Mouse (Mus musculus) forebrain, embryonic 16.5 days (tissue): ENCODE measurements around the gene Cars2. TPM values are rescaled to one million over a fixed set of nuclear protein-coding genes. Genes with fewer than 3 reads are reported as not detected.
"Not testable (repeated sequence)": the region's sequence is repeated elsewhere in the genome, so short reads cannot be mapped to it uniquely, and the experiment has no call there.

ENCODE experiments used
- ATAC-seq: fragments of 200-750 bp; cut with Nextera tagmentation; 2 replicates; pipeline ENCODE4 v1.8.0; 2017; ENCODE audit warnings: mild to moderate bottlenecking, moderate library complexity
- H3K27ac ChIP-seq: fragments of 300-500 bp; sonication (generic); 2 replicates; pipeline ENCODE4 v1.5.1; 2014; ENCODE audit warnings: low read length, control low read depth
- H3K27me3 ChIP-seq: fragments of 300-500 bp; sonication (generic); replicated peaks from 2 replicates; pipeline ENCODE4 v1.6.1; 2014; ENCODE audit warnings: low read length; ENCODE audit not compliant: control insufficient read depth, insufficient read depth
- H3K36me3 ChIP-seq: fragments of 300-500 bp; sonication (generic); 2 replicates; pipeline ENCODE4 v1.6.1; 2014; ENCODE audit not compliant: control insufficient read depth, insufficient read depth
- H3K4me1 ChIP-seq: fragments of 300-500 bp; sonication (generic); replicated peaks from 2 replicates; pipeline ENCODE4 v1.6.1; 2014; ENCODE audit warnings: low read length; ENCODE audit not compliant: control insufficient read depth, insufficient read depth
- H3K4me2 ChIP-seq: fragments of 300-500 bp; sonication (generic); 2 replicates; pipeline ENCODE4 v1.6.1; 2014; ENCODE audit warnings: mild to moderate bottlenecking, low read length, control low read depth
- H3K4me3 ChIP-seq: fragments of 300-500 bp; sonication (generic); replicated peaks from 2 replicates; pipeline ENCODE4 v1.5.1; 2014; ENCODE audit warnings: mild to moderate bottlenecking, low read length, control low read depth
- H3K9ac ChIP-seq: fragments of 300-500 bp; sonication (generic); replicated peaks from 2 replicates; pipeline ENCODE4 v1.6.1; 2014; ENCODE audit warnings: low read depth, low read length, control low read depth
- H3K9me3 ChIP-seq: fragments of 300-500 bp; sonication (generic); 2 replicates; pipeline ENCODE4 v1.6.1; 2016; ENCODE audit warnings: low read length; ENCODE audit not compliant: control insufficient read depth
- WGBS: fragments of 180-500 bp; shearing (Covaris S2); extraction: QIAGEN DNeasy Blood & Tissue Kit; methylation state at CpG from one replicate; pipeline ENCODE4 v1.1.7; 2014; 5-methylcytosine and 5-hydroxymethylcytosine counted together
- polyA plus RNA-seq: library from polyadenylated mRNA; unstranded; fragments of >200 nt; fragmentation: Nextera tagmentation; extraction: Ambion mirVana; gene quantifications from 2 replicates; pipeline ENCODE4 v1.2.1, GENCODE M21; 2015

Cars2 gene
- polyA plus RNA-seq, 1 experiment from 2014 or later: 34.1 TPM

- H3K9me3 ChIP-seq: no peaks in the 10 kb centered on the region
- WGBS: 82% methylated on average over 6 of the region's 6 CpGs
- H3K4me1 ChIP-seq: no peaks in the 10 kb centered on the region
- no peak for ATAC-seq
- H3K27me3 ChIP-seq: no peaks in the 10 kb centered on the region
- no peak overlapping the region for H3K4me2 ChIP-seq
- H3K27ac ChIP-seq: no peak overlapping the region
- no peaks in the 10 kb centered on the region for H3K36me3 ChIP-seq
- H3K9ac ChIP-seq: no peak overlapping the region
- no peak overlapping the region for H3K4me3 ChIP-seq
Measured at GRCm38 (mm10) chr8:11572428-11572827, 21.8 kb upstream of the Cars2 start.

- Histone ChIP-seq H3K4me3 (no peak overlapping the region), H3K9me3 (no peaks in the 10 kb centered on the region), H3K27ac (no peak overlapping the region), H3K9ac (no peak overlapping the region), H3K4me2 (no peak overlapping the region), H3K27me3 (no peaks in the 10 kb centered on the region), H3K36me3 (peaks cover 2% of the 10 kb centered on the region), H3K4me1 (no peaks in the 10 kb centered on the region)
- 91% methylated on average over 10 of the region's 10 CpGs for WGBS
- no peak for ATAC-seq
Measured at GRCm38 (mm10) chr8:11571950-11572349, 21.4 kb upstream of the Cars2 start.

GRCm38 (mm10) chr8:11570742-11571141, 20.2 kb upstream of the Cars2 start:
- H3K9me3 ChIP-seq: no peaks in the 10 kb centered on the region
- H3K4me3 ChIP-seq: no peak overlapping the region
- no peaks in the 10 kb centered on the region for H3K27me3 ChIP-seq
- no peaks in the 10 kb centered on the region for H3K4me1 ChIP-seq
- H3K9ac ChIP-seq: no peak overlapping the region
- peaks cover 7% of the 10 kb centered on the region for H3K36me3 ChIP-seq
- ATAC-seq: no peak
- no peak overlapping the region for H3K4me2 ChIP-seq
- 95% methylated on average over 4 of the region's 4 CpGs for WGBS
- no peak overlapping the region for H3K27ac ChIP-seq

- WGBS: 88% methylated on average over 22 of the region's 22 CpGs
- H3K4me3 ChIP-seq: no peak overlapping the region
- ATAC-seq: no peak
- no peaks in the 10 kb centered on the region for H3K4me1 ChIP-seq
- H3K36me3 ChIP-seq: peaks cover 12% of the 10 kb centered on the region
- H3K4me2 ChIP-seq: no peak overlapping the region
- no peaks in the 10 kb centered on the region for H3K9me3 ChIP-seq
- H3K9ac ChIP-seq: no peak overlapping the region
- no peaks in the 10 kb centered on the region for H3K27me3 ChIP-seq
- no peak overlapping the region for H3K27ac ChIP-seq
Measured at GRCm38 (mm10) chr8:11569260-11570097, 18.9 kb upstream of the Cars2 start.

- WGBS: 98% methylated on average over 2 of the region's 2 CpGs
- H3K36me3 ChIP-seq: peaks cover 20% of the 10 kb centered on the region
- H3K4me3 ChIP-seq, H3K27ac ChIP-seq, H3K9me3 ChIP-seq, H3K27me3 ChIP-seq, H3K4me1 ChIP-seq, H3K9ac ChIP-seq, ATAC-seq, H3K4me2 ChIP-seq: not testable (repeated sequence)
Measured at GRCm38 (mm10) chr8:11568193-11568592, 17.6 kb upstream of the Cars2 start.

- Histone ChIP-seq H3K9me3 (no peaks in the 10 kb centered on the region), H3K4me1 (peaks cover 5% of the 10 kb centered on the region), H3K9ac (no peak overlapping the region), H3K27me3 (no peaks in the 10 kb centered on the region), H3K4me3 (no peak overlapping the region), H3K4me2 (no peak overlapping the region), H3K27ac (no peak overlapping the region), H3K36me3 (peaks cover 27% of the 10 kb centered on the region)
- 90% methylated on average over 7 of the region's 7 CpGs for WGBS
- ATAC-seq: no peak
Measured at GRCm38 (mm10) chr8:11564721-11565120, 14.1 kb upstream of the Cars2 start.

- H3K4me1 ChIP-seq: peaks cover 10% of the 10 kb centered on the region
- no peak for ATAC-seq
- H3K36me3 ChIP-seq: peaks cover 27% of the 10 kb centered on the region
- no peaks in the 10 kb centered on the region for H3K27me3 ChIP-seq
- H3K9ac ChIP-seq: no peak overlapping the region
- no peaks in the 10 kb centered on the region for H3K9me3 ChIP-seq
- H3K4me2 ChIP-seq: no peak overlapping the region
- WGBS: 90% methylated on average over 5 of the region's 5 CpGs
- H3K27ac ChIP-seq: no peak overlapping the region
- H3K4me3 ChIP-seq: no peak overlapping the region
Measured at GRCm38 (mm10) chr8:11564236-11564635, 13.7 kb upstream of the Cars2 start.

GRCm38 (mm10) chr8:11560220-11560619, 9.6 kb upstream of the Cars2 start:
- Histone ChIP-seq H3K27me3 (no peaks in the 10 kb centered on the region), H3K4me2 (no peak overlapping the region), H3K4me3 (no peak overlapping the region), H3K9ac (no peak overlapping the region), H3K4me1 (peaks cover 18% of the 10 kb centered on the region), H3K36me3 (peaks cover 17% of the 10 kb centered on the region), H3K9me3 (no peaks in the 10 kb centered on the region), H3K27ac (no peak overlapping the region)
- 82% methylated on average over 9 of the region's 9 CpGs for WGBS
- ATAC-seq: no peak

GRCm38 (mm10) chr8:11559511-11559910, 8.9 kb upstream of the Cars2 start:
- Histone ChIP-seq H3K4me3 (no peak overlapping the region), H3K27me3 (no peaks in the 10 kb centered on the region), H3K4me2 (no peak overlapping the region), H3K9me3 (no peaks in the 10 kb centered on the region), H3K36me3 (peaks cover 15% of the 10 kb centered on the region), H3K27ac (no peak overlapping the region), H3K4me1 (peaks cover 21% of the 10 kb centered on the region), H3K9ac (no peak overlapping the region)
- ATAC-seq: no peak
- WGBS: 77% methylated on average over 3 of the region's 3 CpGs
